In genomic region chr19:15200792-15201191, GRCm38 (mm10) we compare ENCODE assay signal across 17 mouse cellular contexts.
A peak's percentile ranks its signal among the peaks of the same experiment; 100 is the strongest.
DNase-seq lines count a peak whose midpoint lies in the region; ATAC-seq and TF ChIP-seq lines count a peak whose summit lies in the region.
"Had no signal": no experiment of that assay in that cellular context is flagged by ENCODE, and none has a peak within 500 bp of the region (broad histone marks: within the 10 kb centered on the region; RNA-seq: fewer than 3 reads in every experiment).

No protein-coding gene starts in this region.

- 65% methylated on average over 4 of the region's 4 CpGs for WGBS in hindbrain, embryonic 13.5 days
- 77% methylated on average over 4 of the region's 4 CpGs for WGBS in hindbrain, embryonic 12.5 days
- WGBS in forebrain, embryonic 12.5 days = 42% methylated on average over 4 of the region's 4 CpGs
- 70% methylated on average over 4 of the region's 4 CpGs for WGBS in midbrain, embryonic 12.5 days

- no peak overlapping the region for H3K4me3 ChIP-seq in hindbrain, embryonic 13.5 days
- no peak overlapping the region for H3K4me3 ChIP-seq in hindbrain, embryonic 12.5 days
- H3K4me3 ChIP-seq in bone marrow macrophage, adult 2 months (ENCODE audit: insufficient read depth, low read length) = no peak overlapping the region
- no peak overlapping the region for H3K4me3 ChIP-seq in forebrain, embryonic 12.5 days (replicated peaks)
- H3K4me3 ChIP-seq in midbrain, embryonic 12.5 days = no peak overlapping the region
- H3K4me3 ChIP-seq: embryonic facial prominence, embryonic 15.5 days; heart, embryonic 13.5 days; myocyte; neural tube, embryonic 15.5 days had no signal

- no peak for TF ChIP-seq POLR2A in bone marrow macrophage, adult 2 months (IDR thresholded peaks at IDR 0.05; ENCODE audit: borderline replicate concordance, low read depth, low read length)

- H3K9ac ChIP-seq in hindbrain, embryonic 13.5 days = no peak overlapping the region
- no peak overlapping the region for H3K9ac ChIP-seq in hindbrain, embryonic 12.5 days
- no peak overlapping the region for H3K9ac ChIP-seq in forebrain, embryonic 12.5 days
- no peak overlapping the region for H3K9ac ChIP-seq in midbrain, embryonic 12.5 days (replicated peaks)
- H3K9ac ChIP-seq: embryonic facial prominence, embryonic 15.5 days; heart, embryonic 13.5 days; neural tube, embryonic 15.5 days had no signal

- no peaks in the 10 kb centered on the region; the same call in 1 of the 2 replicates for H3K9me3 ChIP-seq in hindbrain, embryonic 13.5 days
- H3K9me3 ChIP-seq in hindbrain, embryonic 12.5 days (replicated peaks) = no peaks in the 10 kb centered on the region
- H3K9me3 ChIP-seq in forebrain, embryonic 12.5 days = no peaks in the 10 kb centered on the region
- no peaks in the 10 kb centered on the region for H3K9me3 ChIP-seq in midbrain, embryonic 12.5 days
- H3K9me3 ChIP-seq: embryonic facial prominence, embryonic 15.5 days; heart, embryonic 13.5 days; neural tube, embryonic 15.5 days had no signal

- no peaks in the 10 kb centered on the region for H3K36me3 ChIP-seq in hindbrain, embryonic 13.5 days
- no peaks in the 10 kb centered on the region for H3K36me3 ChIP-seq in hindbrain, embryonic 12.5 days
- H3K36me3 ChIP-seq in forebrain, embryonic 12.5 days (replicated peaks) = no peaks in the 10 kb centered on the region
- H3K36me3 ChIP-seq in midbrain, embryonic 12.5 days = no peaks in the 10 kb centered on the region
- H3K36me3 ChIP-seq: embryonic facial prominence, embryonic 15.5 days; heart, embryonic 13.5 days; neural tube, embryonic 15.5 days had no signal

- peak overlapping the region; percentile 68 for H3K27ac ChIP-seq in hindbrain, embryonic 13.5 days
- H3K27ac ChIP-seq in hindbrain, embryonic 12.5 days = no peak overlapping the region
- H3K27ac ChIP-seq in bone marrow macrophage, adult 2 months (ENCODE audit: insufficient read depth, low read depth, low read length) = peak overlapping the region; percentile 63
- H3K27ac ChIP-seq in forebrain, embryonic 12.5 days = peak overlapping the region; percentile 68
- H3K27ac ChIP-seq in midbrain, embryonic 12.5 days (replicated peaks) = peak overlapping the region; percentile 49; the same call in 1 of the 2 replicates
- H3K27ac ChIP-seq: embryonic facial prominence, embryonic 15.5 days; heart, embryonic 13.5 days; neural tube, embryonic 15.5 days; stomach, postnatal 0 days had no signal

- no peak for TF ChIP-seq CTCF in bone marrow macrophage, adult 2 months (IDR thresholded peaks at IDR 0.05; ENCODE audit: low read depth, low read length)

- no peak for ATAC-seq in hindbrain, embryonic 13.5 days (ENCODE audit: low FRiP score)
- ATAC-seq in hindbrain, embryonic 12.5 days (ENCODE audit: low FRiP score) = no peak
- ATAC-seq in forebrain, embryonic 12.5 days (ENCODE audit: low FRiP score) = peak; percentile 53
- ATAC-seq in midbrain, embryonic 12.5 days (ENCODE audit: low FRiP score, low read depth) = no peak

- no peak for DNase-seq in B cell, adult 2 months
- DNase-seq in cerebellum, adult 8-10 months = no peak
- DNase-seq: adrenal gland, postnatal 10 days; cerebellum, adult 9-10 months; gastrocnemius, postnatal 25 days; kidney, adult 2 months; lung, postnatal 4 days had no signal

- no peak overlapping the region for H3K4me2 ChIP-seq in hindbrain, embryonic 13.5 days
- H3K4me2 ChIP-seq in hindbrain, embryonic 12.5 days (replicated peaks) = no peak overlapping the region
- H3K4me2 ChIP-seq in forebrain, embryonic 12.5 days = no peak overlapping the region
- no peak overlapping the region for H3K4me2 ChIP-seq in midbrain, embryonic 12.5 days (replicated peaks)
- H3K4me2 ChIP-seq: embryonic facial prominence, embryonic 15.5 days; heart, embryonic 13.5 days; neural tube, embryonic 15.5 days had no signal

- peaks cover 14% of the 10 kb centered on the region for H3K4me1 ChIP-seq in hindbrain, embryonic 13.5 days (replicated peaks)
- H3K4me1 ChIP-seq in hindbrain, embryonic 12.5 days = peaks cover 12% of the 10 kb centered on the region
- peaks cover 13% of the 10 kb centered on the region for H3K4me1 ChIP-seq in bone marrow macrophage, adult 2 months (ENCODE audit: control insufficient read depth, insufficient read depth, low read length)
- peaks cover 20% of the 10 kb centered on the region for H3K4me1 ChIP-seq in forebrain, embryonic 12.5 days
- peaks cover 16% of the 10 kb centered on the region for H3K4me1 ChIP-seq in midbrain, embryonic 12.5 days
- H3K4me1 ChIP-seq: embryonic facial prominence, embryonic 15.5 days; heart, embryonic 13.5 days had no signal

- no peaks in the 10 kb centered on the region for H3K27me3 ChIP-seq in hindbrain, embryonic 13.5 days
- H3K27me3 ChIP-seq in hindbrain, embryonic 12.5 days = no peaks in the 10 kb centered on the region
- H3K27me3 ChIP-seq in forebrain, embryonic 12.5 days = no peaks in the 10 kb centered on the region
- no peaks in the 10 kb centered on the region for H3K27me3 ChIP-seq in midbrain, embryonic 12.5 days
- H3K27me3 ChIP-seq: embryonic facial prominence, embryonic 15.5 days; heart, embryonic 13.5 days; neural tube, embryonic 15.5 days had no signal
